Mouse (Mus musculus): Measurements from ENCODE around the gene Fbxl12. TPM values are rescaled to one million over a fixed set of nuclear protein-coding genes. Genes with fewer than 3 reads are reported as not detected.
"Not testable (repeated sequence)": the region's sequence is repeated elsewhere in the genome, so short reads cannot be mapped to it uniquely, and the experiment has no call there.

The Fbxl12 gene
- polyA plus RNA-seq (2014; fragmentation: Nextera tagmentation; extraction: Ambion mirVana), result 10.3 and 12.5 TPM in 2 replicates

- Histone ChIP-seq H3K27ac (ENCODE audit: low read depth, low read length) (peak within 1 kb of the TSS; percentile 74), H3K27me3 (replicated peaks; ENCODE audit: control insufficient read depth, insufficient read depth, low read length) (no peaks in the 10 kb centered on the region), H3K9ac (ENCODE audit: low read length) (peak within 1 kb of the TSS; percentile 87), H3K9me3 (replicated peaks; ENCODE audit: control insufficient read depth, low read length) (no peaks in the 10 kb centered on the region), H3K4me3 (ENCODE audit: low read depth, low read length) (peak within 1 kb of the TSS; percentile 86), H3K36me3 (ENCODE audit: control insufficient read depth, insufficient read depth, low read length) (peaks cover 30% of the 10 kb centered on the region), H3K4me2 (ENCODE audit: low read length) (peak within 1 kb of the TSS; percentile 100), H3K4me1 (ENCODE audit: control insufficient read depth, insufficient read depth, low read length) (peaks cover 22% of the 10 kb centered on the region)
- ATAC-seq (peak; percentile 38), DNase-seq (ENCODE audit: low spot score) (peak; percentile 92)
- WGBS, result under 1% methylated on average over 43 of the region's 43 CpGs
Observed at GRCm38 (mm10) chr9:20644360-20645081, at the start of gene Fbxl12. Fbxl12 (minus strand) TSS chr9:20644767.

GRCm38 (mm10) chr9:20692863-20693262 lies 48.3 kb upstream of the Fbxl12 start:
- Histone ChIP-seq H3K4me3 (ENCODE audit: low read depth, low read length) (no peak overlapping the region), H3K27me3 (replicated peaks; ENCODE audit: control insufficient read depth, insufficient read depth, low read length) (no peaks in the 10 kb centered on the region), H3K9ac (ENCODE audit: low read length) (no peak overlapping the region), H3K36me3 (ENCODE audit: control insufficient read depth, insufficient read depth, low read length) (no peaks in the 10 kb centered on the region), H3K9me3 (replicated peaks; ENCODE audit: control insufficient read depth, low read length) (no peaks in the 10 kb centered on the region), H3K27ac (ENCODE audit: low read depth, low read length) (no peak overlapping the region), H3K4me2 (ENCODE audit: low read length) (no peak overlapping the region), H3K4me1 (ENCODE audit: control insufficient read depth, insufficient read depth, low read length) (peaks cover 15% of the 10 kb centered on the region)
- 88% methylated on average over 3 of the region's 3 CpGs for WGBS
- ATAC-seq (no peak), DNase-seq (ENCODE audit: low spot score) (no peak)

DNA sequence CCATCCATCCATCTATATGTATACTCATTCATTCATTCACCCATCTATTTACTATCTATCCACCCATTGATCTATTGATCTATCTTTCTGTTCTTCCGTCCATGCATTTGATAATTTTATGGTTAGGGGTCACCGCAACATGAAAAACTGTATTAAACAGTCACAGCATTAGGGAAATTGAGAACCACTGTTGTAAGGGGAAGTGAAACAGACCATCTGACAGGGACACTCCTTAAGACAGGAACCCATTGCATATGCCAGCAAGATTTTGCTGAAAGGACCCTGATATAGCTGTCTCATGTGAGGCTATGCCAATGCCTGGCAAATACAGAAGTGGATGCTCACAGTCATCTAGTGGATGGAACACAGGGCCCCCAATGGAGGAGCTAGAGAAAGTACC lies 45.9 kb upstream of the Fbxl12 start:
- ATAC-seq; H3K4me1 ChIP-seq (ENCODE audit: control insufficient read depth, insufficient read depth, low read length); H3K9me3 ChIP-seq (replicated peaks; ENCODE audit: control insufficient read depth, low read length); H3K27me3 ChIP-seq (replicated peaks; ENCODE audit: control insufficient read depth, insufficient read depth, low read length); H3K4me2 ChIP-seq (ENCODE audit: low read length); H3K27ac ChIP-seq (ENCODE audit: low read depth, low read length); H3K9ac ChIP-seq (ENCODE audit: low read length); H3K4me3 ChIP-seq (ENCODE audit: low read depth, low read length); H3K36me3 ChIP-seq (ENCODE audit: control insufficient read depth, insufficient read depth, low read length); DNase-seq (ENCODE audit: low spot score): not testable (repeated sequence)
- WGBS, result 93% methylated on average over 2 of the region's 2 CpGs

DNA sequence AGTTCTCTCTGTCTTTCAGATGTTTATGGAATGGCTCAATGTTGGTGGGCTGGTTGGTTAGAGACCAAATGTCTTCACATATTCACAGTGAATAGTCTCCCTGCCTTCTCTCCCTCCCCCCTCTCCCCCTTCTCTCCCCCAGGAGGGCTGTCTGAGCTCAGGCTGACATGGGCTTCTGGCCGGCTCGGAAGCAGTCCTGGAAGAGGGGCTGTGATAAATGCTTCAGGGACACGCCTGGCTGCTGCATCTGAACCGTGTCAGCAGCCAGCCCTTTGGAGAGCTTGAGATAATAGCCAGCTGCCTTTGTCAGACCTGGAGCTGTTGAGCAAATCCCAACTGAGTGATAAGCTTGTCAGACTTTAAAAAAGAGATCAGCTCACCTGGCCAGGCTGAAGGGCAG lies 45.3 kb upstream of the Fbxl12 start:
- H3K27me3 ChIP-seq (replicated peaks; ENCODE audit: control insufficient read depth, insufficient read depth, low read length), result no peaks in the 10 kb centered on the region
- H3K27ac ChIP-seq (ENCODE audit: low read depth, low read length), result no peak overlapping the region
- H3K4me3 ChIP-seq (ENCODE audit: low read depth, low read length), result no peak overlapping the region
- ATAC-seq (no peak), DNase-seq (ENCODE audit: low spot score) (no peak)
- 5% methylated on average over 4 of the region's 4 CpGs for WGBS
- H3K4me2 ChIP-seq (ENCODE audit: low read length), result no peak overlapping the region
- no peaks in the 10 kb centered on the region for H3K36me3 ChIP-seq (ENCODE audit: control insufficient read depth, insufficient read depth, low read length)
- peaks cover 7% of the 10 kb centered on the region for H3K4me1 ChIP-seq (ENCODE audit: control insufficient read depth, insufficient read depth, low read length)
- no peaks in the 10 kb centered on the region for H3K9me3 ChIP-seq (replicated peaks; ENCODE audit: control insufficient read depth, low read length)
- H3K9ac ChIP-seq (ENCODE audit: low read length), result 0 out of 2 replicates have a peak overlapping the region, but pooled peaks have one; percentile 21

DNA sequence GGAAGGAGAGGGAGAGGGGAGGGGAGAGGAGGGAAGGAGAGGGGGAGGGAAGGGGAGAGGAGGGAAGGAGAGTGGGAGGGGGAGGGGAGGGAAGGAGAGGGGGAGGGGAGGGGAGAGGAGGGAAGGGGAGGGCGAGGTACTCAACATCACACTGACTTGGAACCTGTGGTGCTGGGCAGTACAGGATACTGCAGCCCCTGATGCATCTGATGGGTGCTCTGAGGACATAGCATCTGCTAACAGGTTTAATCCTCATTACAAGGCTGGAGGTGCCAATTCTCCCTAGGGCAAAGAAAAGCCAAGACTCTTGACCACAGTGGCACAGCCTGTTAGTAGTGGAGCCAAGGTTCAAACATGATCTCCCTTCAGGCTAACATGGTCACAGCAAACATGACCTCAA lies 44.8 kb upstream of the Fbxl12 start:
- Histone ChIP-seq H3K4me3 (ENCODE audit: low read depth, low read length) (no peak overlapping the region), H3K4me1 (ENCODE audit: control insufficient read depth, insufficient read depth, low read length) (peaks cover 1% of the 10 kb centered on the region; the same call in 1 of the 2 replicates), H3K36me3 (ENCODE audit: control insufficient read depth, insufficient read depth, low read length) (no peaks in the 10 kb centered on the region), H3K9me3 (replicated peaks; ENCODE audit: control insufficient read depth, low read length) (no peaks in the 10 kb centered on the region), H3K4me2 (ENCODE audit: low read length) (no peak overlapping the region), H3K27ac (ENCODE audit: low read depth, low read length) (no peak overlapping the region), H3K9ac (ENCODE audit: low read length) (no peak overlapping the region), H3K27me3 (replicated peaks; ENCODE audit: control insufficient read depth, insufficient read depth, low read length) (no peaks in the 10 kb centered on the region)
- WGBS, result 86% methylated on average over 1 of the region's 1 CpGs
- no peak for DNase-seq (ENCODE audit: low spot score)
- ATAC-seq, result no peak

DNA sequence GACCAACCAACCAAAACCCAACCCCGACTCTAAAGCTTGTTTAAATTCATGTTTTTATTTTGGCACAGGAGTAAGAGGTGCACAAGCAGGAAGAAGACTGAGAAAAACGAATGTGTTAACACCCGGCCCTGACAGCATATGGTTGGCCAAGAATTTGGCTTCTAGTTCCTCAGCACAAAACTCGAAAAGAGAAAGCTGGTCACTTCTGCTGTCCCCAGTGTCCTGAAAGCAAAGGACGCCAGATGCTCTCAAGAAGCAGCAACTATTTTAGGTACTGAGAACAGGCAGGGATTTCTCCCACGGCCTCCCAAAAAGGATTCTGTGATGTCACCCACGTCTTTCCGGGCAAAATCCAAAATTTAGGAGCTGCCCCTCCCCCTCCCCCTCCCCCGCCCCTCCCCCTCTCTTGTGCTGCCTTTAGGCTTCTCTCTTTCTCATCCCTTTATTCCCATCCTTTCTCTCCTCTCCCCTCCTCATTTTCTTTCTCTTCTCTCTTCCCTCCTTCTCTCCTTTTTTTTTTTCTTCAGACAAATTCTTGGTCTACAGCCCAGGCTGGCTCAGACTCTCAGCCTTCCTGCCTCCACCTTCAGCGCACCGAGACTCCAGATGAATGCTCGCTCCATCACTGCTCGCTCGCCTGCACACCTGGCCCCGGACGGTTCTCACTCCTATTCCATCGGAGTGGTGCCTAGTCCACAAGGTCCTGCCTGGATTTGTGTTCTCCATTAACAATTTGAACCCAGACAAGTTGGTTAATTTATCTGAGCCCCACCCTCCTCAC lies 40.7 kb upstream of the Fbxl12 start:
- 59% methylated on average over 17 of the region's 17 CpGs for WGBS

DNA sequence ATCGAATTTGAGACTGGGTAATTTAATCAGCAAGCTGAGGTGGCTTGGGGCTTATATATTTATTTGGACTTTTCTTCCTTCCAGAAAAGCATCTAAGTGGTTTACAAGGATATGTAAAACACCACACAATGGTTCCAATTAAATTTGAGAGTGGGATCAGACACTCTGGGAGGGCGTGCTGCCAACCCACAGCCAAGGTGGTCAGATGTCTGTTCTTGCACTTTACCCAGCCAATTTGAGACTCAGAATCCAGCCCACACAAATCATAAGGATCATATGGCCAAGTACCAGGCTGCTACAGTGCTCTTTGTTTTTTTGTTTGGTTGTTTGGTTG lies 37.8 kb upstream of the Fbxl12 start:
- ATAC-seq, result peak; percentile 38
- no peaks in the 10 kb centered on the region for H3K9me3 ChIP-seq (replicated peaks; ENCODE audit: control insufficient read depth, low read length)
- no peak overlapping the region for H3K4me3 ChIP-seq (ENCODE audit: low read depth, low read length)
- peaks cover 9% of the 10 kb centered on the region for H3K4me1 ChIP-seq (ENCODE audit: control insufficient read depth, insufficient read depth, low read length)
- WGBS, result 13% methylated on average over 2 of the region's 2 CpGs
- no peak overlapping the region for H3K9ac ChIP-seq (ENCODE audit: low read length)
- no peaks in the 10 kb centered on the region for H3K36me3 ChIP-seq (ENCODE audit: control insufficient read depth, insufficient read depth, low read length)
- 0 out of 2 replicates have a peak overlapping the region, but pooled peaks have one; percentile 23 for H3K27ac ChIP-seq (ENCODE audit: low read depth, low read length)
- DNase-seq (ENCODE audit: low spot score), result peak; percentile 65
- no peaks in the 10 kb centered on the region for H3K27me3 ChIP-seq (replicated peaks; ENCODE audit: control insufficient read depth, insufficient read depth, low read length)
- H3K4me2 ChIP-seq (ENCODE audit: low read length), result no peak overlapping the region

More for the DNA sequence above, 40.7 kb upstream of the Fbxl12 start:
- no peaks in the 10 kb centered on the region for H3K27me3 ChIP-seq (replicated peaks; ENCODE audit: control insufficient read depth, insufficient read depth, low read length)
- no peaks in the 10 kb centered on the region for H3K9me3 ChIP-seq (replicated peaks; ENCODE audit: control insufficient read depth, low read length)
- H3K4me2 ChIP-seq (ENCODE audit: low read length), result no peak overlapping the region
- peaks cover 5% of the 10 kb centered on the region for H3K4me1 ChIP-seq (ENCODE audit: control insufficient read depth, insufficient read depth, low read length)
- no peaks in the 10 kb centered on the region for H3K36me3 ChIP-seq (ENCODE audit: control insufficient read depth, insufficient read depth, low read length)
- ATAC-seq, result no peak
- no peak overlapping the region for H3K27ac ChIP-seq (ENCODE audit: low read depth, low read length)
- H3K9ac ChIP-seq (ENCODE audit: low read length), result no peak overlapping the region
- no peak for DNase-seq (ENCODE audit: low spot score)
- no peak overlapping the region for H3K4me3 ChIP-seq (ENCODE audit: low read depth, low read length)

GRCm38 (mm10) chr9:20681546-20682388 lies 37.2 kb upstream of the Fbxl12 start:
- Histone ChIP-seq H3K4me1 (ENCODE audit: control insufficient read depth, insufficient read depth, low read length) (peaks cover 9% of the 10 kb centered on the region), H3K27me3 (replicated peaks; ENCODE audit: control insufficient read depth, insufficient read depth, low read length) (no peaks in the 10 kb centered on the region), H3K27ac (ENCODE audit: low read depth, low read length) (0 out of 2 replicates have a peak overlapping the region, but pooled peaks have one; percentile 23), H3K9me3 (replicated peaks; ENCODE audit: control insufficient read depth, low read length) (no peaks in the 10 kb centered on the region), H3K4me3 (ENCODE audit: low read depth, low read length) (no peak overlapping the region), H3K36me3 (ENCODE audit: control insufficient read depth, insufficient read depth, low read length) (no peaks in the 10 kb centered on the region), H3K4me2 (ENCODE audit: low read length) (no peak overlapping the region), H3K9ac (ENCODE audit: low read length) (no peak overlapping the region)
- WGBS, result 25% methylated on average over 7 of the region's 7 CpGs
- peak; percentile 77 for DNase-seq (ENCODE audit: low spot score)
- peak; percentile 76 for ATAC-seq
